Mouse (Mus musculus) stomach, adult 2 months (tissue): ENCODE results near the gene Speg. TPM values are rescaled to one million over a fixed set of nuclear protein-coding genes. Genes with fewer than 3 reads are reported as not detected.

Experiments used
- polyA plus RNA-seq: library from polyadenylated mRNA; depleted of rRNA; stranded (reverse); fragments of >200 nt; gene quantifications from 2 replicates; pipeline ENCODE4 v1.2.3, GENCODE M21; 2012; rRNA removed

Speg gene
- polyA plus RNA-seq: 59.2 and 90.1 TPM in 2 replicates

GRCm38 (mm10) chr1:75374950-75375936 is at the start of gene Speg:
TSS of gene Speg (plus strand) at chr1:75375297.

GRCm38 (mm10) chr1:75360112-75361031 is 14.7 kb upstream of the Speg start, which contains the start of gene Des:
TSS of gene Des (plus strand) at chr1:75360329.

GRCm38 (mm10) chr1:75435475-75436328 is 60.6 kb downstream of the Speg start, which contains the start of gene Gmppa:
TSS of gene Gmppa (plus strand) at chr1:75435930.

GRCm38 (mm10) chr1:75450314-75451005 is 75.4 kb downstream of the Speg start, which contains the start of gene Asic4:
TSS of gene Asic4 (plus strand) at chr1:75450436.

GRCm38 (mm10) chr1:75478916-75479634 is 104.0 kb downstream of the Speg start, which contains the start of the genes Chpf and Tmem198:
TSS of gene Chpf (minus strand) at chr1:75479307.
TSS of gene Tmem198 (plus strand) at chr1:75479532.

Other genes with a start within 250 kb of the Speg start
- gene Slc23a3, start 241.4 kb upstream of the Speg start, polyA plus RNA-seq: 9.6 and 9.8 TPM in 2 replicates
- 31.3 and 32.1 TPM in 2 replicates for gene Cnppd1, start 232.6 kb upstream of the Speg start, polyA plus RNA-seq
- 47.6 and 50.4 TPM in 2 replicates for gene Retreg2, start 232.5 kb upstream of the Speg start, polyA plus RNA-seq
- 44.4 and 49.7 TPM in 2 replicates for gene Zfand2b, start 206.7 kb upstream of the Speg start, polyA plus RNA-seq
- gene Abcb6, start 194.9 kb upstream of the Speg start, polyA plus RNA-seq: 21.4 and 25.5 TPM in 2 replicates
- gene Ankzf1, start 183.1 kb upstream of the Speg start, polyA plus RNA-seq: 6.0 and 8.2 TPM in 2 replicates
- gene Atg9a, start 183.1 kb upstream of the Speg start, polyA plus RNA-seq: 38.9 TPM in 2 replicates
- 1.3 and 1.7 TPM in 2 replicates for gene Glb1l, start 164.5 kb upstream of the Speg start, polyA plus RNA-seq
- 117 and 123 TPM in 2 replicates for gene Stk16, start 164.5 kb upstream of the Speg start, polyA plus RNA-seq
- gene Tuba4a, start 155.4 kb upstream of the Speg start, polyA plus RNA-seq: 127 and 134 TPM in 2 replicates
- not detected in 2 replicates for gene A630095N17Rik, start 143.2 kb upstream of the Speg start, polyA plus RNA-seq
- gene Dnajb2, start 138.9 kb upstream of the Speg start, polyA plus RNA-seq: 21.5 and 25.7 TPM in 2 replicates
- 4.7 and 4.9 TPM in 2 replicates for gene Ptprn, start 110.8 kb upstream of the Speg start, polyA plus RNA-seq
- 7.9 and 12.7 TPM in 2 replicates for gene Resp18, start 96.9 kb upstream of the Speg start, polyA plus RNA-seq
- gene Dnpep, start 57.3 kb upstream of the Speg start, polyA plus RNA-seq: 66.8 and 78.7 TPM in 2 replicates
- gene Des, start 15.0 kb upstream of the Speg start, polyA plus RNA-seq: 377 and 872 TPM in 2 replicates
- gene Gmppa, start 60.6 kb downstream of the Speg start, polyA plus RNA-seq: 121 and 122 TPM in 2 replicates
- 0.06 TPM in 1 of 2 replicates, not detected in the other for gene Asic4, start 75.1 kb downstream of the Speg start, polyA plus RNA-seq
- 37.4 and 49.4 TPM in 2 replicates for gene Chpf, start 104.0 kb downstream of the Speg start, polyA plus RNA-seq
- 3.0 and 4.2 TPM in 2 replicates for gene Tmem198, start 104.2 kb downstream of the Speg start, polyA plus RNA-seq
- gene Obsl1, start 131.2 kb downstream of the Speg start, polyA plus RNA-seq: 9.1 and 9.2 TPM in 2 replicates
- gene Inha, start 131.8 kb downstream of the Speg start, polyA plus RNA-seq: 9.5 and 12.1 TPM in 2 replicates
- gene Stk11ip, start 146.2 kb downstream of the Speg start, polyA plus RNA-seq: 11.0 and 17.0 TPM in 2 replicates
- gene Slc4a3, start 171.0 kb downstream of the Speg start, polyA plus RNA-seq: 8.9 and 10.9 TPM in 2 replicates